Mouse (Mus musculus) adrenal gland, postnatal 10 days (tissue): ENCODE results near the gene Nck1. TPM values are rescaled to one million over a fixed set of nuclear protein-coding genes. Genes with fewer than 3 reads are reported as not detected.

Experiments
- DNase-seq: peaks from one replicate; pipeline ENCODE4 v3.0.0; 2021; ENCODE audit warnings: mixed read lengths
- total RNA-seq, 2 experiments: library from RNA; stranded (reverse); gene quantifications; 2 replicates each; pipeline ENCODE4 v1.2.3; 2021

Nck1 gene
- total RNA-seq, 2 experiments from 2014 or later = 52.4 to 57.3 TPM

DNA sequence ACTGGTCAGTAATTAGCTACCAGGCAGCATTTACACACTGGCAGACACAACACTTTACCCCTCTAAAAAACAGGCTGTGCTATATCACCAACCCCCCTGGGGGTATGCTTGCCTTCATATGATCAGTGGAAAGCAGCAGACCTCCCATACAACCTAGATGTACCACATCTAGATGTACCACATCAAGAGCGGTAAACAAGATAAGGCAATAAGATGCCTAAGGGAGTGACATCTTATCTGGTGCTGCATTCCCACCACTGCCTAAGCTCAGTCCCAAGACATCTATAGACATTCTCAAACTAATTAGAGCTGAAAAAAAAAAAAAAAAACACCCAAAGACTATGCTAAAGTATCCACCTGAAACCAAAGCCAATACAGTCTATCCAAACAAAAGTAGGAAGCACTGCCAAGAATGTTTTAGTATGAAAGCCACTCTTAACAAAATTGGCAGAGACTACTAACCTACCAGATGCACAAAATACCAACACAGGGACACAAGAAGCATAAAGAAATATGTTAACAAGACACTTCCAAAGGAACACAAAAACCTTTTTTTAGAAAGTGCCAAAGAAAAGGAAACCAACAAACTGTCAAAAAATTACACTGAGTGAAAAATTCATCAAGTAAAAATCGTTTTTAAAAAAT, 10.2 kb downstream of the Nck1 start:
- DNase-seq = no peak

- no peak for DNase-seq
Measured at GRCm38 (mm10) chr9:100534686-100535085, 11.2 kb downstream of the Nck1 start.

DNA sequence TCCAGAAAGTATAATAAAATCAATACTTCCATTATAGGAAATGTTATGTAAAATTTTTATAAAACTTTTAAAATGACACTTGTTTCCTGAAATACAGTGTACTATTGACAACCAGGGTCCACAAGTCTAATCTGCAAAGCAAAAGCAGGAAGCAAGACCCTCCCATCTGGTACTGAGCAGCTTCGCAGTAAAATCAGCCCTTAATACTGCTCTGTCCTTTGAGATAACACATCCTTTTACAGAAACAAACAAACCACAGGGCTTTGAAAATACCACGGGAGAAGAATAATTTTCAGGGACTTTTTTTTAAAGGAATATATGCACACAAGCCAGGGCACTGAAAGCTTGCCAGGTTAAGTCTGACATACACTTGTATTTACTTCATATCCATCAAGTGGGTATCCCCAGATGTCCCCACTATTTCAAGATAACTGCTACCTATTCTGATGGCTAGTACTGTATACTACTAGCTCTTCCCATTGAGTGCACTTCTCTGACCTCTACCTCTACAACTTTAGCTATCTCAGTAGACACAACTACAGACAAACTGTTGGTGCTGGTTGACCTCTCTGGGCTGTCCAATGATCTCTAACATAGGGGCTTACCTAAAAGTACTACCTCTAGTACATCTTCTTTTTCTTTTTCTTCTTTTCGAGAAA, 13.0 kb downstream of the Nck1 start:
- no peak for DNase-seq

- DNase-seq = no peak
Measured at GRCm38 (mm10) chr9:100531296-100531695, 14.6 kb downstream of the Nck1 start.

GRCm38 (mm10) chr9:100525225-100525624, 20.7 kb downstream of the Nck1 start:
- DNase-seq = no peak

DNA sequence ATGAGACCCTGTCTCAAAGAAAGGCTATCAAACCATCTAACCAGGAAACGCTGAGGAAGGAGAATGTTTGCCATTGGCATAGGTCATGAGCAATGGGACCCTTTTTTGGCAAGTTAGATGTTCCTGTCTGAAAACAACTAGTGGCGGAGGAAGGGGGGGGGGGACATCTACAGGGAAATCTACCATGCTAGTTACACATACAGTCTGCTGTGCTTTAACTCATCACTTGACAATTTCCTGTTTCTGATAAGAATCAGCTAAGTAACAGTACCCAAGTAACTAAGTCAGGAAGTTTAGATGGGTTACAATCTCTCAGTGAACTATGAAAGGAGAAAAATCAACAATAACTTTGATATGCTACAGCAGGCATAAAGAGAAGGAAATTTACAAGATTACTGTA, 23.9 kb downstream of the Nck1 start:
- DNase-seq = no peak

- peak; percentile 75 for DNase-seq
Measured at GRCm38 (mm10) chr9:100520586-100520985, 25.3 kb downstream of the Nck1 start.

DNA sequence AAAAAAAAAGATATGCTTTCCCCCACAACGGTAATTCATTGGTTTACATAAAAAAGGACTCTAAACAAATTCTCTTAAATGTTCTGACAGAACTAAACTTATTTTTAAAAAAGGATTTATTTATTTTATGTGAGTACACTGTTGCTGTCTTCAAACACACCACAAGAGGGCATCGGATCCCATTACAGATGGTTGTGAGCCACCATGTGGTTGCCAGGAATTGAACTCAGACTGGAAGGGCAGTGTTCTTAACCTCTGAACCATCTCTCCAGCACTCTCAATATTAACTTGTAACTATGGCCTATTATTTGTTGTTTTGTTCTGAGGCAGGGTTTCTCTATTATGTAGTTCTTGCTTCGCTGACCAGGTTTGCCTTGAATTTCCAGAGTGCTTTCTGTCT, 25.9 kb downstream of the Nck1 start:
- DNase-seq = no peak

GRCm38 (mm10) chr9:100507581-100507980, 38.4 kb downstream of the Nck1 start:
- no peak for DNase-seq

DNA sequence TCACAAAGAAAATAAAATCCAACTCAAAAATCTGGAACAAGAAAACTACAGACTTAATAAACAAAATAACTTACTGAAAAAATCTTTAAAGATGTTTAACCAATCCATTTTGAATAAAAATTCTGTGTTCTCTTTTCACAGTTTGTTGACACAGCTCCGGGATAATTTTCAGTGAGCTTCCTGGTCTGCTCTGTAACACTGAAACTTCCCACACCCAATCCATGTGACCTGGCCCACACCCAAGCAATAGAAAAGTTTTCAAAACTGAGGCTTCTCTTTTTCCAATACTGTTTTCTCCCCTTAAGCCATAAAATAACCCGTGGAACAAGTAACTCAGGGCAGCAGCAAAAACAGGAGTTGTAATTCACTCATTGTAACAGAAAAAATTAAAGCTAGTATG, 39.3 kb downstream of the Nck1 start:
- peak; percentile 68 for DNase-seq

DNA sequence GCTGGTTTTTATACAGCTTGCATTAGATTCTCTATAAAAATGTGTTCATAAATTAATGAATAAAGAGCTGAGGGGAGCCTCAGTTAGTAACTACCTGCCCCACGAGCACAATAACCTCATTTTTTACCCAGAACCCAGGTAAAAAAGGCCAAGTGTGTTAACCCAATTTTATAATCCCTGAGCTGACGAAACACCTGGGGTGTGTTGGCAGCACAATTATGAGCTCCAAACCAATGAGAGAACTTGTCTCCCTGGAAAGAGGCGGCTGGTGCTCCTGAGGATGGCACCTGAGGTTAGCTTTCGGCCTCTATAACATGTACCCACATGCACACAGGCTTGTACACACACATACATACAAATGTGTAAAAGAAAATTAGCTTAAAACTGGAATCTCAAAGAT, 40.4 kb downstream of the Nck1 start:
- no peak for DNase-seq

DNA sequence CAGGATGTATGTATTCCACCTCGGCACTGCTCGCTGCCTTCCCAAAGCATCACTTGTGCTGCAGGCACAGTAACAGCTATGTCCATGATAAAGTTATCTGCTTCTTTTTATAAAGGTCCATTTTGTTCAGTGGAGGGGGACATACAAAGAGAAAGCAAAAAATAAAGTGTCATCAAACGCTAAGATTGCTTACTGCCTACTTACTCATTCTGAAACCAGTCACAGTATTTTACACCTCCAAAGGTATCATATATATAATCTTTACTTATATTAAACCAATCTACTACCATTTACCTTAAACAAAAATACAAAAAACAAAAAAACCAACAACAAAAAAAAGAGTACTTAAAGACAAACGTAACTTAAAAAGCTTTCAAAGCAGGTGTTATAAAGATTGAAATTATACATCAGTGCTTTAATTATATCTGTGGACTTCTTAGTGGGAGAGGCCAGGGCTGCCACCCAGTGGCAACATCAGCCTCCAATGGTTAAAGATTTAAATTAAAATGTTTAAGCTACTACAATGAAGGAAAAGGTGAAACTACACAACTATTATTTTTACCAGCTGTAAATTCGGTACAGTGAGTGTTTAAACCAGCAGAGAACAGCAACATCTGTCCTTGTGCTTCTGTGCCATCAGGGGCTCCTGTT, 52.2 kb downstream of the Nck1 start:
- DNase-seq = no peak

DNA sequence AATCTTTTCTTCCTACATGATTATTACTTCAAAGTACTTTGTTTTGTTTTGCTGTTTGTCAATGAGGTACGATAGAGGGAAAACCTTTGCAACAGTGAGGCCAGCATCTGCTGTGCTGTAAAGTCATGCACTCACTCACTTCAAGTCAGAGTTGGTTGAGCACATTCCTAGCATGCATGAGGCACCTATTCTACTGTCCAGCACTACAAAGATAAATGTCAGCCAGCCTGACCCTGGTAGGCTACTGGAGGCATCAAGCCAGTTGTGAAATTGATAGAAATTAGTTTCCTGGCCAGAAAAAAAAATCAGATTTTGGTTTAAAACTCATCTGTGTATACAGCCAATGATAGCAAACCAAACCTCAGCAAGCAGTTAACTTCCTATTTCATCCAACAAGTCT, 54.5 kb downstream of the Nck1 start:
- no peak for DNase-seq

- no peak for DNase-seq
Measured at GRCm38 (mm10) chr9:100488969-100489368, 57.0 kb downstream of the Nck1 start.

DNA sequence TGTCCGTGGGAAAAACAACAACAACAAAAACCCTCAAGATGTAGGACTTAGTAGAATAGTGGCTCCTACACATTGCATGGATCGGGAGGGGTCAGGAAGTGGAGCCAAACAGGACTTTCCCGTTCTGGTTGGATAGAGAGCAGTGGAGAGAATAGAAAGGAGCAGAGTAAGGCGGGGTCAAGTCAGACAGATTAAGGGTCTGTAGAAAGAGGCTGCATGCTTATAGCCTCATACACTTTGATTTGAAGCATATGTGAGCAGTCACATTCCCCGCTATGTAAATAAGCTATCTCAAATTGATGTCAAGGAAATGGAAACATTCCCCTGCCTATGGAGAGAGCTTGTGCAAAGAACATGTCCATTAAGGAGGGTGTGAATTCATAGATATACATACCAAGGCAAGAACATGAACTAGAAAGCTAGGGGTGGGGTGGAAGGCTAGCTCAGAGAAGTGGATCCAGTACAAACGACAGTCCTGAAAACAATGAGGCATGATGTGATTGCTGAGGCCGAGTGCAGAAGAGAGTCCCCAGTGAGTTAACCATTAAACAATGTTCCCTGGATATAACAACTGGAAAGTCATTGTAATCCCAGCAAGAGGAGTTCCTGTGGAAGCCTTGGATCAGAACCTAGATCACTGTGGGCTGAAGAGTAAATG, 57.7 kb downstream of the Nck1 start:
- DNase-seq = no peak

GRCm38 (mm10) chr9:100486431-100486830, 59.5 kb downstream of the Nck1 start, which contains the start of gene Il20rb:
Gene Il20rb, minus strand, starts transcription at chr9:100486788.
- DNase-seq = no peak

- no peak for DNase-seq
Measured at GRCm38 (mm10) chr9:100483318-100483717, 62.6 kb downstream of the Nck1 start.

DNA sequence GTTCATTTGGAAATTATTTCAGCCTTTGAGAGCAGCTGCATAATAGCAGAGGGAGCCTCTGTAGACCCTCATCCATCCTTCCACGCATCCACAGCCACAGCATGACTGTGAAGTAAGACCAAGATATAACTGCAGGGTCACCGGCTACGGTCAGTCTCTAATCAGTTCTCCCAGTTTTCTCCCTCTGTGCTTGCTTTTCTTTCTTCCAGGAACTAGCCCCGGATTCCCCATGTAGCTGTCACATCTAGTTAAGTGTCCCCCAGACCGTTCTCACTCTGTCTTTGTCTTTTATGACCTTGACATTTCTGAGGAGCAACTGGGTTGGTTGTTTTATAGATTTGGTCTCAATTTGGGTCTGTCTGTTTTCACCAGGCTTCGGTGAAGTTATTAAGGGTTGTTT, 64.3 kb downstream of the Nck1 start:
- no peak for DNase-seq

GRCm38 (mm10) chr9:100474056-100474455, 71.9 kb downstream of the Nck1 start:
- DNase-seq = no peak

GRCm38 (mm10) chr9:100473361-100473760, 72.6 kb downstream of the Nck1 start:
- DNase-seq = no peak

- no peak for DNase-seq
Measured at GRCm38 (mm10) chr9:100472931-100473330, 73.0 kb downstream of the Nck1 start.

GRCm38 (mm10) chr9:100471605-100471953, 74.4 kb downstream of the Nck1 start:
- DNase-seq = no peak

DNA sequence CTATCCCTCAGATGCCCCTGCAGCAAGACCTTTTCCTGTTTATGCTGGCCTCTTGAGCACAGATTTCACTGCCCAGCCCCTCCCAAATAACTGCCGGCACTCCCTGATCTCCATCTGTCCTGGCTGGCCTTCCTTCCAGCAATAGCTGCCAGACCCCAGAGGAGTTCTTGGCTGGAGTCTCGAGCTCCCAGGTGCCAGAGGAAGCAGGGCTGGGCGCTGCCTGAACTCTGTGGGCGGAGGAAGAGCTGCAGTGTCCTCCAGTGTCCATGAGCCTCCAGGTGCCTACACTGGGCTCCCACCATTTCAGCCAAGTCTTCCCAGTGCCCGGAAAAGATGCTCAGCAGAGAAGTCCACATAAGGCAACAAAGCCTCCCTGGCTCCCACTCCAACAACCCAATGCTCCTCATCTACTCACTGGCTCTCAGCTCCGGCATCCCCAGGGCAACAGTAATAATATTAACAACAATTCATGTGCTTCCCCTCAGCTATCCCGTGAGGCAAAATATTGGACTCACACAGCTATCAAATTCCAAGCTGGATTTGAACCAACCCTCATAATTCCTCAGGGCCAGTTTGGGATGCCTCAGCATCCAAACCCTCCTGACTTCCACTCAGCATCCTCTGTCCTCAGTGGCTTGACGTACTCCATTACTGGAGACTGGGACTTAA, 74.9 kb downstream of the Nck1 start:
- DNase-seq = peak; percentile 65
